Mouse (Mus musculus) erythroblast, embryonic 14.5 days (primary cell): ENCODE measurements around the gene Foxo3.

Experiments used
- GATA1 ChIP-seq: IDR thresholded peaks from 2 replicates; pipeline ENCODE4 v1.6.1; 2012; ENCODE audit warnings: low read length, inconsistent platforms, mixed read lengths
- TAL1 ChIP-seq: IDR thresholded peaks from 3 replicates; pipeline ENCODE4 v1.6.1; 2012; ENCODE audit warnings: low read length, inconsistent platforms, mixed read lengths

DNA sequence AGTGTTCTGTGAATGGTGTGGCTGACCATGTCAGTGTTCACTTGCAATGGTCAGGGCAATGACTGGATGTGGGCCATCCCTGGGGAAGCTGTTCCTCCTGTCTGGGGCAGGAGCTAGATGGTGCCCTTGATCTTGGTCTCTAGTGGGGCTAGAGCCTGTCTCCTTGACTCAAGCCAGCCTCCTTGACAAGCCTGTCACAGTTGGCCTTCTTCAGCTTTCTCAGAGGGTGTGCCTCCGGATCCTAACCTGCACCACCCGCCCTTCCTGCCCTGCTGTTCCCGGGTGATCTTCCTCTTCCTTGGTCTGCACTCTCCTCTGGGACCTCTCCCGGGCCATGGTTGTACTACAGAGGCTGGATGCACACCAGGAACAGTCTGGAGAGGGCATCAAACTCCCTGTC, 24.2 kb upstream of the Foxo3 start:
- TF ChIP-seq GATA1 (no peak), TAL1 (no peak)
